Mouse (Mus musculus): ENCODE measurements around the gene Smim24. TPM values are rescaled to one million over a fixed set of nuclear protein-coding genes. Genes with fewer than 3 reads are reported as not detected.

Gene Smim24
- total RNA-seq, 2 experiments from 2014 or later: not detected

GRCm38 (mm10) chr10:81432868-81433262 lies 40.0 kb downstream of the Smim24 start:
- DNase-seq (ENCODE audit: low spot score): peak; percentile 98

GRCm38 (mm10) chr10:81433541-81434289 lies 40.9 kb downstream of the Smim24 start:
- peak; percentile 74 for DNase-seq (ENCODE audit: low spot score)

- no peak for DNase-seq (ENCODE audit: low spot score)
Measured at GRCm38 (mm10) chr10:81434361-81435263, 41.8 kb downstream of the Smim24 start.

GRCm38 (mm10) chr10:81435436-81435835 lies 42.6 kb downstream of the Smim24 start:
- peak; percentile 81 for DNase-seq (ENCODE audit: low spot score)

- DNase-seq (ENCODE audit: low spot score): no peak
Measured at GRCm38 (mm10) chr10:81441019-81441418, 48.2 kb downstream of the Smim24 start.

Small RNA genes within 50 kb of the gene (microRNA-seq; reads per million reads assigned to microRNA genes)
- 2.4 reads per million for gene Mir1191b
- 1.4 reads per million for gene Mir6913

Other genes starting within 250 kb of the Smim24 start
- gene Pias4, start 225.1 kb upstream of the Smim24 start, total RNA-seq (2021): 10 to 100 TPM; 15.3 to 17.1 TPM
- 1,000 to 10,000 TPM; 1,320 to 1,335 TPM for gene Eef2, start 216.4 kb upstream of the Smim24 start, total RNA-seq (2021)
- 10 to 100 TPM; 25.5 to 28.4 TPM for gene Dapk3, start 210.0 kb upstream of the Smim24 start, total RNA-seq (2021)
- not detected for gene 4930442H23Rik, start 209.2 kb upstream of the Smim24 start, total RNA-seq (2021)
- 100 to 1,000 TPM in 1 of 2 experiments, 10 to 100 TPM in 1; 59.9 to 118 TPM for gene Nmrk2, start 191.0 kb upstream of the Smim24 start, total RNA-seq (2021)
- gene Atcay, start 162.2 kb upstream of the Smim24 start, total RNA-seq (2021): not detected
- gene Zfr2, start 159.9 kb upstream of the Smim24 start, total RNA-seq (2021): 1 to 10 TPM; 1.9 to 2.7 TPM
- gene Matk, start 140.1 kb upstream of the Smim24 start, total RNA-seq (2021): not detected
- gene Mrpl54, start 126.1 kb upstream of the Smim24 start, total RNA-seq (2021): 100 to 1,000 TPM; 106 to 116 TPM
- 100 to 1,000 TPM; 102 to 105 TPM for gene Apba3, start 126.1 kb upstream of the Smim24 start, total RNA-seq (2021)
- not detected for gene Tjp3, start 101.5 kb upstream of the Smim24 start, total RNA-seq (2021)
- 10 to 100 TPM; 19.7 to 20.4 TPM for gene Pip5k1c, start 100.1 kb upstream of the Smim24 start, total RNA-seq (2021)
- gene Cactin, start 71.9 kb upstream of the Smim24 start, total RNA-seq (2021): 10 to 100 TPM; 10.1 to 10.9 TPM
- under 1 TPM; 0.16 to 0.55 TPM for gene Tbxa2r, start 64.3 kb upstream of the Smim24 start, total RNA-seq (2021)
- 1 to 10 TPM in 1 of 2 experiments, under 1 TPM in 1; 0.39 to 1.4 TPM for gene Gipc3, start 49.8 kb upstream of the Smim24 start, total RNA-seq (2021)
- 10 to 100 TPM; 14.7 to 19.6 TPM for gene Hmg20b, start 42.6 kb upstream of the Smim24 start, total RNA-seq (2021)
- 1 to 10 TPM; 2.3 to 2.8 TPM for gene Mfsd12, start 35.6 kb upstream of the Smim24 start, total RNA-seq (2021)
- gene 4930404N11Rik, start 27.2 kb upstream of the Smim24 start, total RNA-seq (2021): under 1 TPM; 0.23 to 0.66 TPM
- gene Fzr1, start 14.5 kb upstream of the Smim24 start, total RNA-seq (2021): 10 to 100 TPM; 15.3 to 15.4 TPM
- 10 to 100 TPM; 41.1 to 44.1 TPM for gene Dohh, start 8.6 kb upstream of the Smim24 start, total RNA-seq (2021)
- under 1 TPM; 0.57 to 0.97 TPM for gene Gm48551, start 8.6 kb upstream of the Smim24 start, total RNA-seq (2021)
- under 1 TPM in 1 of 2 experiments, not detected in 1; 0.34 TPM for gene Gm48552, start 4.0 kb upstream of the Smim24 start, total RNA-seq (2021)
- gene Nfic, start 62.6 kb downstream of the Smim24 start, total RNA-seq (2021): 100 to 1,000 TPM; 232 to 244 TPM
- under 1 TPM; 0.05 to 0.07 TPM for gene Celf5, start 89.7 kb downstream of the Smim24 start, total RNA-seq (2021)
- 10 to 100 TPM; 41.0 to 45.8 TPM for gene Ncln, start 103.3 kb downstream of the Smim24 start, total RNA-seq (2021)
- under 1 TPM; 0.71 to 0.78 TPM for gene S1pr4, start 107.1 kb downstream of the Smim24 start, total RNA-seq (2021)
- under 1 TPM; 0.53 to 0.57 TPM for gene Gna15, start 131.2 kb downstream of the Smim24 start, total RNA-seq (2021)
- 10 to 100 TPM; 26.2 to 31.8 TPM for gene Gna11, start 152.1 kb downstream of the Smim24 start, total RNA-seq (2021)
- gene Aes, start 166.4 kb downstream of the Smim24 start, total RNA-seq (2021): 100 to 1,000 TPM; 947 to 962 TPM
- 1 to 10 TPM; 4.9 to 7.4 TPM for gene Tle2, start 181.5 kb downstream of the Smim24 start, total RNA-seq (2021)
- gene Tle6, start 208.0 kb downstream of the Smim24 start, total RNA-seq (2021): 1 to 10 TPM; 4.5 to 6.1 TPM
- gene BC025920, start 213.2 kb downstream of the Smim24 start, total RNA-seq (2021): 1 to 10 TPM; 3.1 to 3.3 TPM
- 1 to 10 TPM; 4.4 to 4.7 TPM for gene Sirt6, start 234.7 kb downstream of the Smim24 start, total RNA-seq (2021)
- 10 to 100 TPM; 10.2 to 10.6 TPM for gene Ankrd24, start 235.5 kb downstream of the Smim24 start, total RNA-seq (2021)